Mouse (Mus musculus) heart, postnatal 10 days (tissue): ENCODE measurements at regions not wholly inside any gene's neighbourhood (a gene's known extent, or its start where the extent isn't known, plus 50 kb on each side); places are given as distances from the start of the nearest gene placed in this dataset.
"Not testable (repeated sequence)": the region's sequence is repeated elsewhere in the genome, so short reads cannot be mapped to it uniquely, and the experiment has no call there.

Experiments used
- DNase-seq, 2 experiments: peaks; one replicate each; pipeline ENCODE4 v3.0.0; 2021
- intact Hi-C: fragments of 180-260 bp; cut with DNase I; formaldehyde crosslinking; loops from one replicate; pipeline ENCODE4 v1.15.1; 2025

- DNase-seq = no peak
- intact Hi-C loops = no loop called here
These were observed 62.9 kb upstream of the Bet1 start for GRCm38 (mm10) chr6:4149663-4150062.

- no peak for DNase-seq
- intact Hi-C loops = no loop called here
These were observed 71.5 kb upstream of the Bet1 start for GRCm38 (mm10) chr6:4158293-4158692.

- no peak for DNase-seq
- intact Hi-C loops = no loop called here
These were observed 77.0 kb upstream of the Bet1 start for GRCm38 (mm10) chr6:4163733-4164132.

- no peak for DNase-seq
- intact Hi-C loops = no loop called here
These were observed 80.3 kb upstream of the Bet1 start for GRCm38 (mm10) chr6:4167112-4167511.

- no peak for DNase-seq
- intact Hi-C loops = no loop called here
These were observed 81.0 kb upstream of the Bet1 start for GRCm38 (mm10) chr6:4167757-4168156.

GRCm38 (mm10) chr6:4171561-4171960 is 84.8 kb upstream of the Bet1 start:
- DNase-seq = no peak
- intact Hi-C loops = no loop called here

- intact Hi-C loops = no loop called here
These were observed 100.9 kb upstream of the Bet1 start for GRCm38 (mm10) chr6:4187683-4188082.

GRCm38 (mm10) chr6:4190976-4191375 is 104.2 kb upstream of the Bet1 start:
- intact Hi-C loops = not testable (repeated sequence)

More at GRCm38 (mm10) chr6:4187683-4188082, 100.9 kb upstream of the Bet1 start:
- peak in 1 of 2 experiments; percentile 6 for DNase-seq

GRCm38 (mm10) chr6:4193286-4193685 is 106.5 kb upstream of the Bet1 start:
- no peak for DNase-seq
- intact Hi-C loops = no loop called here

More at GRCm38 (mm10) chr6:4190976-4191375, 104.2 kb upstream of the Bet1 start:
- DNase-seq = not testable (repeated sequence)

- intact Hi-C loops = no loop called here
- DNase-seq = no peak
These were observed 114.4 kb upstream of the Bet1 start for GRCm38 (mm10) chr6:4201176-4201575.

- no peak for DNase-seq
- intact Hi-C loops = no loop called here
These were observed 118.9 kb upstream of the Bet1 start for GRCm38 (mm10) chr6:4205681-4206080.

- intact Hi-C loops = no loop called here
- DNase-seq = no peak
These were observed 158.7 kb upstream of the Bet1 start for GRCm38 (mm10) chr6:4245265-4246112.

GRCm38 (mm10) chr6:4246113-4246419 is 159.3 kb upstream of the Bet1 start:
- intact Hi-C loops = no loop called here
- DNase-seq = no peak

- DNase-seq = no peak
- intact Hi-C loops = no loop called here
These were observed 189.8 kb upstream of the Bet1 start for GRCm38 (mm10) chr6:4276607-4277006.

- intact Hi-C loops = no loop called here
- DNase-seq = no peak
These were observed 190.6 kb upstream of the Bet1 start for GRCm38 (mm10) chr6:4277245-4277890.

GRCm38 (mm10) chr6:4291380-4291779 is 204.6 kb upstream of the Bet1 start:
- intact Hi-C loops = no loop called here
- no peak for DNase-seq

- DNase-seq, intact Hi-C loops: not testable (repeated sequence)
These were observed 201.2 kb upstream of the Col1a2 start for GRCm38 (mm10) chr6:4303410-4303809.

- no peak for DNase-seq
- intact Hi-C loops = no loop called here
These were observed 154.7 kb upstream of the Col1a2 start for GRCm38 (mm10) chr6:4349953-4350352.

- intact Hi-C loops = no loop called here
- no peak for DNase-seq
These were observed 142.4 kb upstream of the Col1a2 start for GRCm38 (mm10) chr6:4362220-4362619.

GRCm38 (mm10) chr6:4375465-4376037 is 129.1 kb upstream of the Col1a2 start:
- no peak for DNase-seq
- intact Hi-C loops = no loop called here

GRCm38 (mm10) chr6:4396808-4397207 is 107.8 kb upstream of the Col1a2 start:
- DNase-seq = no peak
- intact Hi-C loops = no loop called here
